Mouse (Mus musculus): Measurements from ENCODE around the gene Gas7. TPM values are rescaled to one million over a fixed set of nuclear protein-coding genes. Genes with fewer than 3 reads are reported as not detected.

Gene Gas7
- polyA plus RNA-seq, 1 experiment from 2014 or later: 2.7 TPM

- 26% methylated on average over 7 of the region's 7 CpGs for WGBS (ENCODE audit: insufficient replicate concordance)
- DNase-seq: no peak
Observed at GRCm38 (mm10) chr11:67456029-67456428, 792 bp downstream of the Gas7 start.

DNA sequence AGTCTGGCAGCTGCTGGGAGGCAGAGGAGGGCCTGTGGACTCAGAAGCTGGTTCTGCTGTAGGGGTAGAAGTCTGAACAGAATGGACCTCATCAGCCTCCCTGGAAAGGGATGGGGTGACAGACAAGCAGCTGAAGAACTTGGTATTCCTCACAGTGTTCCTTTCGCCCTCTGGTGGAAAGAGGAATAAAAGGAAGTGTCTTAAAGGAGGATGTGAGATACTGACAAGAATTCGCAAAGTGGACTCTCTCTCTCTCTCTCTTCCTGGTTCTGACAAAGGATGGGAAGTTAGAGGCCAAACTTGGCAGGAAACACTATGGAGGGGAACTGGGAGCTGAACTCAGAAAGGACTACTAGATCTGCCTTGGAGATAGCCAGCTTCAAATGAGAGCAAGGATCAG, 2.9 kb downstream of the Gas7 start:
- H3K27me3 ChIP-seq (ENCODE audit: insufficient read depth, low read length): peaks cover 32% of the 10 kb centered on the region
- H3K36me3 ChIP-seq (replicated peaks; ENCODE audit: insufficient read depth, low read length): no peaks in the 10 kb centered on the region
- H3K4me3 ChIP-seq (ENCODE audit: low read depth, low read length): no peak overlapping the region
- H3K4me2 ChIP-seq (ENCODE audit: low read depth, low read length): no peak overlapping the region
- no peak overlapping the region for H3K9ac ChIP-seq (replicated peaks)
- TF ChIP-seq EP300 (IDR thresholded peaks at IDR 0.05; ENCODE audit: low read depth) (no peak), CTCF (IDR thresholded peaks at IDR 0.05; ENCODE audit: low read depth) (peak; percentile 57)
- H3K27ac ChIP-seq (ENCODE audit: low read depth): no peak overlapping the region
- WGBS (ENCODE audit: insufficient replicate concordance): 13% methylated on average over 2 of the region's 2 CpGs
- DNase-seq (no peak), ATAC-seq (no peak)
- no peaks in the 10 kb centered on the region for H3K9me3 ChIP-seq (ENCODE audit: low read length)
- peaks cover 6% of the 10 kb centered on the region; the same call in 1 of the 2 replicates for H3K4me1 ChIP-seq (ENCODE audit: insufficient read depth)

More at GRCm38 (mm10) chr11:67456029-67456428, 792 bp downstream of the Gas7 start:
- no peak for ATAC-seq
- Histone ChIP-seq H3K9ac (replicated peaks) (peak overlapping the region; percentile 55), H3K27ac (ENCODE audit: low read depth) (no peak overlapping the region), H3K36me3 (replicated peaks; ENCODE audit: insufficient read depth, low read length) (no peaks in the 10 kb centered on the region), H3K4me1 (ENCODE audit: insufficient read depth) (peaks cover 6% of the 10 kb centered on the region; the same call in 1 of the 2 replicates), H3K4me2 (ENCODE audit: low read depth, low read length) (peak overlapping the region; percentile 96), H3K27me3 (ENCODE audit: insufficient read depth, low read length) (peaks cover 32% of the 10 kb centered on the region), H3K4me3 (ENCODE audit: low read depth, low read length) (peak overlapping the region; percentile 57), H3K9me3 (ENCODE audit: low read length) (no peaks in the 10 kb centered on the region)
- TF ChIP-seq EP300 (IDR thresholded peaks at IDR 0.05; ENCODE audit: low read depth): no peak
- TF ChIP-seq CTCF (IDR thresholded peaks at IDR 0.05; ENCODE audit: low read depth): no peak

DNA sequence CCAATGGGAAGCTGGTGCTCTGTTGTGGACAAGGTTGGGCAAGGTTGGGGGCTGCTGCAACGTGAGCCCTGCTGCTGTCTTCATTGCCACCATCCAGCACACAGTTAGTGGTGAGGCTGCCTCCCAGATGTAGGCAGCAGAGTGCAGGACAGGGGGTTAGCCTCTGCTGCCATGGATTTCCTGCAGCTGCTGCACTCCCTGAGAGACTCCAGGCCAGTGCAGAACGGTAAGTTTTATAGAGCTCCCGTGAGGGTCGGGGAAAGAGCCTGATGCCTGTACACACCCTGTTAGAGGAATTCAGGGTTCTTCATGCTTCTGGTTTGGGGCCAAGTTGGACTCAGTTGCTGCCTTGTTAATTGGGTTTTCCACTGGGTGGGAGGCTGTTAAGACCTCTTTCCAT, 11.9 kb downstream of the Gas7 start:
- Histone ChIP-seq H3K4me3 (ENCODE audit: low read depth, low read length) (no peak overlapping the region), H3K27ac (ENCODE audit: low read depth) (no peak overlapping the region), H3K9ac (replicated peaks) (no peak overlapping the region), H3K36me3 (replicated peaks; ENCODE audit: insufficient read depth, low read length) (no peaks in the 10 kb centered on the region), H3K4me2 (ENCODE audit: low read depth, low read length) (no peak overlapping the region), H3K4me1 (ENCODE audit: insufficient read depth) (no peaks in the 10 kb centered on the region), H3K9me3 (ENCODE audit: low read length) (no peaks in the 10 kb centered on the region), H3K27me3 (ENCODE audit: insufficient read depth, low read length) (no peaks in the 10 kb centered on the region)
- 59% methylated on average over 4 of the region's 4 CpGs for WGBS (ENCODE audit: insufficient replicate concordance)
- ATAC-seq (no peak), DNase-seq (no peak)
- TF ChIP-seq CTCF (IDR thresholded peaks at IDR 0.05; ENCODE audit: low read depth) (no peak), EP300 (IDR thresholded peaks at IDR 0.05; ENCODE audit: low read depth) (no peak)

GRCm38 (mm10) chr11:67468846-67469245, 13.6 kb downstream of the Gas7 start:
- no peaks in the 10 kb centered on the region for H3K4me1 ChIP-seq (ENCODE audit: insufficient read depth)
- no peaks in the 10 kb centered on the region for H3K9me3 ChIP-seq (ENCODE audit: low read length)
- H3K9ac ChIP-seq (replicated peaks): no peak overlapping the region
- H3K4me3 ChIP-seq (ENCODE audit: low read depth, low read length): no peak overlapping the region
- ATAC-seq: no peak
- no peak for TF ChIP-seq EP300 (IDR thresholded peaks at IDR 0.05; ENCODE audit: low read depth)
- no peak for TF ChIP-seq CTCF (IDR thresholded peaks at IDR 0.05; ENCODE audit: low read depth)
- 68% methylated on average over 7 of the region's 7 CpGs for WGBS (ENCODE audit: insufficient replicate concordance)
- no peak overlapping the region for H3K27ac ChIP-seq (ENCODE audit: low read depth)
- no peak for DNase-seq
- H3K36me3 ChIP-seq (replicated peaks; ENCODE audit: insufficient read depth, low read length): no peaks in the 10 kb centered on the region
- no peaks in the 10 kb centered on the region for H3K27me3 ChIP-seq (ENCODE audit: insufficient read depth, low read length)
- no peak overlapping the region for H3K4me2 ChIP-seq (ENCODE audit: low read depth, low read length)

DNA sequence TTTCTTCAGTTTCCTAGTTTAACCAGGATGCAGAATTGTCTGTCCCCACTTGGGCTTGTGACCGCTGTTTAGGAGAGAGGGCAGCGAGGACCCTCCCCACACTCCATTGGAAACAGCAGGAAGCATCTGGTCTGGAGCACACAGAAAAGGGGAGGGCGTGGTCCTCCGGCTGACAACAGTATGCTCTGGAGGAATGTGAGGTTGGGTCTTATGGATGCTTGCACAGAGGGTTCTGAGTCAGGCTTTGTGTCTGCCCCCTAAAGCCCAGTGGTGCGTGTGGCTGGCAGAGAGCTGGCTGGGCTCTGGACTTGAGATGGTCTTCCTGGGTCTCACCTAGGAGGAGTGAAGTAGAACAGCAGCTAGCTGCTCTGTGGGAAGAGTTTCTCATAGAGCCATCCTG, 19.4 kb downstream of the Gas7 start:
- DNase-seq (no peak), ATAC-seq (no peak)
- peaks cover 5% of the 10 kb centered on the region for H3K4me1 ChIP-seq (ENCODE audit: insufficient read depth)
- no peaks in the 10 kb centered on the region for H3K9me3 ChIP-seq (ENCODE audit: low read length)
- WGBS (ENCODE audit: insufficient replicate concordance): 70% methylated on average over 5 of the region's 5 CpGs
- no peak overlapping the region for H3K9ac ChIP-seq (replicated peaks)
- H3K27me3 ChIP-seq (ENCODE audit: insufficient read depth, low read length): no peaks in the 10 kb centered on the region
- no peak overlapping the region for H3K4me2 ChIP-seq (ENCODE audit: low read depth, low read length)
- H3K27ac ChIP-seq (ENCODE audit: low read depth): no peak overlapping the region
- H3K4me3 ChIP-seq (ENCODE audit: low read depth, low read length): no peak overlapping the region
- no peak for TF ChIP-seq EP300 (IDR thresholded peaks at IDR 0.05; ENCODE audit: low read depth)
- no peak for TF ChIP-seq CTCF (IDR thresholded peaks at IDR 0.05; ENCODE audit: low read depth)
- H3K36me3 ChIP-seq (replicated peaks; ENCODE audit: insufficient read depth, low read length): no peaks in the 10 kb centered on the region

- DNase-seq (peak; percentile 26), ATAC-seq (no peak)
- H3K4me1 ChIP-seq (ENCODE audit: insufficient read depth): peaks cover 21% of the 10 kb centered on the region
- no peak overlapping the region for H3K9ac ChIP-seq (replicated peaks)
- no peaks in the 10 kb centered on the region for H3K9me3 ChIP-seq (ENCODE audit: low read length)
- no peak for TF ChIP-seq CTCF (IDR thresholded peaks at IDR 0.05; ENCODE audit: low read depth)
- TF ChIP-seq EP300 (IDR thresholded peaks at IDR 0.05; ENCODE audit: low read depth): no peak
- no peaks in the 10 kb centered on the region for H3K36me3 ChIP-seq (replicated peaks; ENCODE audit: insufficient read depth, low read length)
- 0 out of 2 replicates have a peak overlapping the region, but pooled peaks have one; percentile 29 for H3K27ac ChIP-seq (ENCODE audit: low read depth)
- no peaks in the 10 kb centered on the region for H3K27me3 ChIP-seq (ENCODE audit: insufficient read depth, low read length)
- H3K4me2 ChIP-seq (ENCODE audit: low read depth, low read length): no peak overlapping the region
- 30% methylated on average over 4 of the region's 4 CpGs for WGBS (ENCODE audit: insufficient replicate concordance)
- H3K4me3 ChIP-seq (ENCODE audit: low read depth, low read length): no peak overlapping the region
Observed at GRCm38 (mm10) chr11:67479534-67479933, 24.3 kb downstream of the Gas7 start.
